Mouse (Mus musculus) urinary bladder, postnatal 25 days (tissue): ENCODE results near the gene Homer2.

Experiments
- DNase-seq: peaks from one replicate; pipeline ENCODE4 v3.0.0; 2022; ENCODE audit warnings: low spot score

Homer2 gene

GRCm38 (mm10) chr7:81585326-81585725 is 122.0 kb downstream of the Homer2 start:
- no peak for DNase-seq

DNA sequence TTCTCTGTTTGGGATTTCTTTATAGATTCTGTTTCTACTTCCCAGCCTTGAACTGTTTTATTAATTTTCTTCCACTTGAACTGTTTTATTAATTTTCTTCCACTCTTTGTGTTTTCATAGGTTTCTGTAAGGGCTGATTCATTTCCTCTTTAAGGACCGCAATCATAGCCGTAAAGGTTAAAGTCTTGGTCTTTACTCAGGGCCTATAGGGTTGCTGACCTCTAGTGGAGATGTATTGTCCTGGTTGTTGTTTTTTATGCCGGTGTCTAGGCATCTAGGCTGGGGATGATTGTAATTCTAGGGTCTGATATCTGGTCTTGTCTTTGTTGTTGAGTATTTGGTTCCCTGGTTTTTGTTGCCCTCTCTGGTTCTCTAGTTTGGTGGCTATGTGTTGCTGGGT is 123.8 kb downstream of the Homer2 start:
- no peak for DNase-seq

DNA sequence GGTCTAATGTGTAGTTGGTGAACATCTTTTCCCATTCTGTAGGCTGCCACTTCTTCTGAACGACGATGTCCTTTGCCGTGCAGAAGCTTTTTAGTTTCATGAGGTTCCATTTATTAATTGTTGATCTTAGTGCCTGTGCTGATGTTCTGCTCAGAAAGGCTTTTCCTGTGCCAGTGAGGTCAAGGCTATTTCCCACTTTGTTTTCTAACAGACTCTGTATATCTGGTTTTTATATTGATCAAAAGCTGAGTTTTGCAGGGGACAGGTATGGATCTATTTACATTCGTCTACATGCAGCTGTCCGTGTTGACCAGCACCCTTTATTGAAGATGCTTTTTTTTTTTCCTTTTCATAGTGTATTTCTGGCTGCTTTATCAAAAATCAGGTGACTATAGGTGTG is 128.0 kb downstream of the Homer2 start:
- DNase-seq = no peak

GRCm38 (mm10) chr7:81578413-81578812 is 128.9 kb downstream of the Homer2 start:
- DNase-seq = no peak

- no peak for DNase-seq
Measured at GRCm38 (mm10) chr7:81577872-81578271, 129.5 kb downstream of the Homer2 start.

- DNase-seq = no peak
Measured at GRCm38 (mm10) chr7:81575606-81576005, 131.7 kb downstream of the Homer2 start.

DNA sequence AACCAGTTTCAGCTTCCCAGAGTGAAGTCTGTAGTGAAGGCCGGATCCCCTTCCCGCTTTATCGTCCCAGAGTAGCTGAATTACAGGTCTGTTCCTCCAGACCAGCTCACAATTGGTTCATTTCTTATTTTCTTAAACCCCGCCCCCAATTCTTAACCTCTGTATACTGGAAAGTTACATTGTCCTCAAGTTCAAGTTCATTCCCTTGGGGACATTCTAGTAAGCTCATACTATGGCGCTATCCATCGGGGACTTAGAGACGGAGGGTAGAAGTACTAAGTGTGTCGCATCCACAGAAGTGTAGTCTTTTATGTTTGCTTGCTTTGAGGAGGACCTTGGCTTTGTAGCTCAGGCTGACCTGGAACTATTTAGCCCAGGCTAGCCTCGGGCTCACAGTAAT is 133.5 kb downstream of the Homer2 start:
- DNase-seq = no peak

- no peak for DNase-seq
Measured at GRCm38 (mm10) chr7:81573397-81573796, 133.9 kb downstream of the Homer2 start.

GRCm38 (mm10) chr7:81572610-81573268 is 134.6 kb downstream of the Homer2 start:
- DNase-seq = no peak

DNA sequence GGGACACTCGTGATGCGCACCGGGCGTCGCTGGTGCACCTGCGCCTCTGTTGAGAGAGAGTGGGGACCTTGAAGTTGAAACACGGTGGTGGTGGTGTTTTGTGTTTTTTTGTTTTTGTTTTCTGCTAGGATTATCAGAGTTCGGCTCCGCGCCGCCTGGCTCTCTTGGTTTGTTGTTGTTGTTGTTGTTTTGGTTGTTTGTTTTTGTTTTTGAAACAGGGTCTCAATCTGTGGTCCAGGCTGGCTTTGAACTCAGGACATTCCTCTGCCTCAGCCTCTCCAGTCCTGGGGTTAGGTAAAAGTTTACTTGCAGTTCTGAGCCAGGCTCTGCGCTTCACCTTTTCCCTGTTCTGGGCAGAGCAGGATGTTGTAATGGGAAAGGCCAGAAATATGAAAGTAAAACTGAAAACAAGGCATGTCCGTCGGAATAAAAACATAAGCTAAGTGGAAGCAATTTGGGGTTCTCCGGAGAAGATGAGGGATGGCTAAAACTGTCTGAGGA is 135.3 kb downstream of the Homer2 start:
- no peak for DNase-seq

DNA sequence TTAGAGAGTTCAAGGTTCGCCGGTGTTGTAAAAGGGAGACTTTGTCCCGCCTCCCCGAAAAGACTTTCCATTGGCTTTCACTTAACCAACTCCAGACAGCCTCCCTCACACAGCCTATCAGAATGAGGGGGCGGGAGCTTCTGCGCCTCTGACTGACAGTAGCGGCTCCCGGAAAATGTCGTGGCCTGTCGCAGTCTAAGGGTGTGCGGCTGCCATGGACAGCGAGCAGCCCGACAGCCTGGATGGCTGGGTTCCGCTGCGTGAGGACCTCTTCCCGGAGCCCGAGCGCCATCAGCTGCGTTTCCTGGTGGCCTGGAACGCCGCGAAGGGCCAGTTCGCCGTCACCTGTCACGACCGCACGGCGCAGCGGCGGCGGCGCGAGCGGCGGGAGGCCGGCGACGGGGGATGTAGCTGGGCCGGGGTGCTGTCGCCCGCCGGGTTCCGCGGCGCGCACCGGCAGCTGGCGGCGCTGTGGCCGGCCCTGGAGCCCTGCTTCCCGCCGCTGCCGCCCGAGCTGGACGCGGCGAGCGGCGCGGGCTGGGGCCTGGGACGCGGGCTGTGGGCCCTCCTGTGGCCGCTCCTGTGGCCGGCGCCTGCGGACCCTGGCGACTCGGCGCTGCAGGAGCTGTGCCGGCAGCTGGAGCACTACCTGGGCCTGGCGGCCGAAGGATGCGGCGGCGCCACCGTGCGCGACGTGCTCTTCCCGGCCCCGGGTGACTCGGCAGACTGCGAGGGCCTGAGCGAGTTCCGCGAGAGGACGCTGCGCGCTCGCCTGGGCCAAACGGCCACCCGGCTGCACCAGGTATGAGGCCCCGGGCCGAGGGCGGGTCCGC is 136.0 kb downstream of the Homer2 start, which contains the start of gene Whamm:
Whamm (plus strand) TSS at position 159 of the 833 bp plus-strand sequence.
- peak; percentile 74 for DNase-seq

DNA sequence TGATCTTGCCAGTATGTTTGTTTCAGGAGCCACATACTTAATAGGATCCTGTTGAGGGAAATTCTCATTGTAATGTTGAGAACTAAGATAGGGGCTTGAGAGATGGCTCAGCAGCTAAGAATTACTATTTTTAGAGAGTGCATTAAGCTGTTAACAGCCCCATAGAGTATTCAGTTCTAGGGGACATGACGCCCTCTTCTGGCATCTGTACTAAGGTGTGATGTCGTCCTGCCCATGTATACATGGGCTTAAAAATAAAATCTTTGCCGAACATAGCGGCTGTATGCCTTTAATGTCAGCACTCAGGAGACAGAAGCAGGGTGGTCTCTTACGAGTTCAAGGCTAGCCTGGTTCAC is 136.6 kb downstream of the Homer2 start:
- no peak for DNase-seq

DNA sequence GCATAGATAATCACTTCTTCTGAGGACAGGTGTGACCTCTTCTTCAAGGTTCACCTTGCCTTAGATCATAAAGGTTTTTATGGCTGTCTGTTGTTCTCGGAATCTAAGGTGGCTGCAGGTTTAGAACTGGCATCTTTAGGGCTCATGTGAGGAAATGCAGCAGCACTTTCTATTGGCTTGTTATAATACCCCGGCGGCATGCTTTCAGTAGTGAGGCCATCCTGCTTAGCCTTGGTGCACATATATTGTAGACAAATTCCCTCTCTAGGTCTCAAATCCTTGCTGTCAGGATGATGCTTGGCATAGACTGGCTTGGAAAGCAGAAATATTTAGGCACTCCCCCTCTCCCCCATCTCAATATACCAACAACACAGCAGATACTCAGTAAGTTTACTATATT is 137.1 kb downstream of the Homer2 start:
- no peak for DNase-seq

GRCm38 (mm10) chr7:81569851-81570250 is 137.5 kb downstream of the Homer2 start:
- no peak for DNase-seq

DNA sequence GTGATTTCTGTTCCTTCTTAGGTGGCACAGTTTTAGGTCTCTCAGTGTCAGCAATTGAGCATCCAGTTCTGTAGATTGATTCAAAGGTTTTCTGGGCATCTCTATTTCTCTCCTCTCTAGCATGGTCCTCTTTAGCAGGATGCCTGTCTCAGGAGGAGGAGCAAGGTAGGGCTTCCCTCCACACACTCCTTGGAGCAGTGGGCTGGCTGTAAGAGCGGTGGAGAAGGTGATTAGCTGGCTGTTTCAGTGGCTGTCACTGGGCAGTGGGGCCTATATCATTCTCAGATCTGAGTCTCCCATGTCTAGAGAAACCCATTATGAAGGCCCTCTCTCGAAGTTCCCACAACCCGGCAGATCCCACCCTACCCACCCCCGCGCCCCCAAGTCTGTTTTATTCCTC is 139.9 kb downstream of the Homer2 start:
- no peak for DNase-seq

GRCm38 (mm10) chr7:81566892-81567291 is 140.4 kb downstream of the Homer2 start, which contains the start of gene Fsd2:
Gene Fsd2 (minus strand): TSS chr7:81566944.
- DNase-seq = no peak

GRCm38 (mm10) chr7:81566332-81566731 is 141.0 kb downstream of the Homer2 start:
- no peak for DNase-seq

- no peak for DNase-seq
Measured at GRCm38 (mm10) chr7:81565381-81566055, 141.8 kb downstream of the Homer2 start.

DNA sequence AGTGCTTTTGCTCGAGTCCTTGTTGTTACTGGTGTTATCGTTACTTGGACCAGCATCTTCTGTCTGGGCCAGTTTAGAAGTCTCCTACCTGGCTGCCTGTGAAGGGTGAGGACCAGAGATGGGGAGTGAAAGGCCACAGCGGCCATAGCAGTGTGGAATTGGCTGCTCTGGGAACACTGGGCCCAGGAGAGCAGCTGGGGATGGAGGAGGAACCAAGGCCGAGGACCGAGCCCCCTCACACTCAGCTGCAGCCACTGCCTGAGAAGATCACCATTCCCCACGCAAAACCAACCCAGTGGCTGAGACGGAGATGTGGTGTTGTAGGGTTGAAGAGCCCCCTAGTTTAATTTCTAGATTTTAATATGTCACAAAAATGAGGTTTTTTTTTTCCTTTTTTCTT is 142.6 kb downstream of the Homer2 start:
- DNase-seq = no peak

- no peak for DNase-seq
Measured at GRCm38 (mm10) chr7:81563506-81564015, 143.8 kb downstream of the Homer2 start.

DNA sequence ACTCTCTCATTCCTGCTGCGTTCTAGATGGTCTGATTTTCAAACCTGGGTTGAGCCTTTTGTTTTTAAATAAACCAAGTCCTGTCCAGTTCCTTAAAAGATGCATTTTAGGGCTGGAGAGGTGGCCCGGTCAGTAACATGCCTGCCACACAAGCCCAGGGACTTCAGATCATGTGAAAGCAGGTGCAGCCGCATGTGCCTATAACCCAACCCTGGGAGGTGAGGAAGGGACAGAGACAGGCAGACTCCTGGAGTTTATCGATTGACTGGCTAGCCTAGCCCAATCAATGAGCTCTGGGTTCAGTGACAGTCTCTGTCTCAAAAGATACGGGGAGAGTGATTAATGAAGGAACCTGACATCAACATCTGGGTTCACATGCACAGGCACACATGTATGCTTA is 146.1 kb downstream of the Homer2 start:
- no peak for DNase-seq
